Mouse (Mus musculus) hindbrain, postnatal 0 days (tissue): ENCODE measurements around the gene Arhgef11. TPM values are rescaled to one million over a fixed set of nuclear protein-coding genes. Genes with fewer than 3 reads are reported as not detected.

ENCODE experiments used
- ATAC-seq: fragments of 200-750 bp; cut with Nextera tagmentation; 2 replicates; pipeline ENCODE4 v1.8.0; 2017; ENCODE audit warnings: mild to moderate bottlenecking, moderate TSS enrichment, moderate library complexity
- DNase-seq: peaks from one replicate; pipeline ENCODE4 v3.0.0-alpha.2; 2015; ENCODE audit warnings: low spot score
- H3K27ac ChIP-seq: fragments of 300-500 bp; sonication (generic); 2 replicates; pipeline ENCODE4 v1.5.1; 2014; ENCODE audit warnings: mild to moderate bottlenecking
- H3K27me3 ChIP-seq: fragments of 300-500 bp; sonication (generic); 2 replicates; pipeline ENCODE4 v1.6.1; 2014; ENCODE audit warnings: low read length, mixed read lengths; ENCODE audit not compliant: insufficient read depth
- H3K36me3 ChIP-seq: fragments of 300-500 bp; sonication (generic); 2 replicates; pipeline ENCODE4 v1.6.1; 2014; ENCODE audit warnings: low read length, mixed read lengths; ENCODE audit not compliant: insufficient read depth
- H3K4me1 ChIP-seq: fragments of 300-500 bp; sonication (generic); 2 replicates; pipeline ENCODE4 v1.6.1; 2014; ENCODE audit warnings: antibody characterized with exemption, low read length, mixed read lengths; ENCODE audit not compliant: insufficient read depth
- H3K4me2 ChIP-seq: fragments of 300-500 bp; sonication (generic); 2 replicates; pipeline ENCODE4 v1.6.1; 2014; ENCODE audit warnings: low read depth, mild to moderate bottlenecking, low read length, moderate library complexity, mixed read lengths
- H3K4me3 ChIP-seq: fragments of 300-500 bp; sonication (generic); 2 replicates; pipeline ENCODE4 v1.5.1; 2014; ENCODE audit warnings: low read length
- H3K9ac ChIP-seq: fragments of 300-500 bp; sonication (generic); replicated peaks from 2 replicates; pipeline ENCODE4 v1.6.1; 2014; ENCODE audit warnings: mild to moderate bottlenecking, low read length, moderate library complexity, mixed read lengths
- H3K9me3 ChIP-seq: fragments of 300-500 bp; sonication (generic); 2 replicates; pipeline ENCODE4 v1.6.1; 2016; ENCODE audit warnings: low read length, mixed read lengths
- CTCF ChIP-seq: IDR thresholded peaks from 2 replicates; pipeline ENCODE4 v1.5.1; 2016; ENCODE audit warnings: antibody characterized with exemption, control low read depth, low read depth
- WGBS: fragments of 180-500 bp; shearing (Covaris S2); extraction: QIAGEN DNeasy Blood & Tissue Kit; methylation state at CpG from one replicate; pipeline ENCODE4 v1.1.7; 2014; 5-methylcytosine and 5-hydroxymethylcytosine counted together
- polyA plus RNA-seq: library from polyadenylated mRNA; unstranded; fragments of >200 nt; fragmentation: Nextera tagmentation; extraction: Ambion mirVana; gene quantifications from 2 replicates; pipeline ENCODE4 v1.2.1, GENCODE M21; 2015
- total RNA-seq: library from RNA; depleted of rRNA; stranded (reverse); fragments of >200 nt; gene quantifications from 2 replicates; pipeline ENCODE4 v1.2.3, GENCODE M21; 2014

Gene Arhgef11
- total and polyA plus RNA-seq, 2 experiments from 2014 or later = 17.4 to 75.5 TPM

GRCm38 (mm10) chr3:87728696-87729095 is 111.3 kb downstream of the Arhgef11 start:
- Histone ChIP-seq H3K9ac (no peak overlapping the region), H3K36me3 (peaks cover 87% of the 10 kb centered on the region), H3K27me3 (no peaks in the 10 kb centered on the region), H3K27ac (no peak overlapping the region), H3K9me3 (no peaks in the 10 kb centered on the region), H3K4me2 (no peak overlapping the region), H3K4me1 (no peaks in the 10 kb centered on the region), H3K4me3 (no peak overlapping the region)
- no peak for ATAC-seq
- no peak for TF ChIP-seq CTCF
- no peak for DNase-seq
- WGBS = 94% methylated on average over 6 of the region's 6 CpGs

GRCm38 (mm10) chr3:87733098-87733497 is 115.7 kb downstream of the Arhgef11 start:
- WGBS = 82% methylated on average over 4 of the region's 4 CpGs
- Histone ChIP-seq H3K9me3 (no peaks in the 10 kb centered on the region), H3K27ac (no peak overlapping the region), H3K36me3 (peaks cover 85% of the 10 kb centered on the region), H3K4me2 (no peak overlapping the region), H3K4me1 (no peaks in the 10 kb centered on the region), H3K9ac (no peak overlapping the region), H3K4me3 (no peak overlapping the region), H3K27me3 (no peaks in the 10 kb centered on the region; the same call in 1 of the 2 replicates)
- ATAC-seq = no peak
- no peak for TF ChIP-seq CTCF
- DNase-seq = no peak

- no peaks in the 10 kb centered on the region for H3K4me1 ChIP-seq
- DNase-seq = no peak
- WGBS = 89% methylated on average over 11 of the region's 11 CpGs
- no peaks in the 10 kb centered on the region; the same call in 1 of the 2 replicates for H3K27me3 ChIP-seq
- no peak overlapping the region for H3K4me3 ChIP-seq
- H3K27ac ChIP-seq = no peak overlapping the region
- H3K4me2 ChIP-seq = no peak overlapping the region
- ATAC-seq = no peak
- H3K9ac ChIP-seq = no peak overlapping the region
- H3K9me3 ChIP-seq = no peaks in the 10 kb centered on the region
- no peak for TF ChIP-seq CTCF
- peaks cover 83% of the 10 kb centered on the region for H3K36me3 ChIP-seq
These were observed 116.8 kb downstream of the Arhgef11 start for GRCm38 (mm10) chr3:87733984-87734761.

GRCm38 (mm10) chr3:87735335-87735734 is 118.0 kb downstream of the Arhgef11 start:
- no peak overlapping the region for H3K4me2 ChIP-seq
- 90% methylated on average over 9 of the region's 9 CpGs for WGBS
- H3K27me3 ChIP-seq = no peaks in the 10 kb centered on the region; the same call in 1 of the 2 replicates
- peaks cover 72% of the 10 kb centered on the region for H3K36me3 ChIP-seq
- ATAC-seq = no peak
- no peak overlapping the region for H3K27ac ChIP-seq
- no peak overlapping the region for H3K4me3 ChIP-seq
- no peak overlapping the region for H3K9ac ChIP-seq
- DNase-seq = no peak
- H3K4me1 ChIP-seq = no peaks in the 10 kb centered on the region
- no peaks in the 10 kb centered on the region for H3K9me3 ChIP-seq
- TF ChIP-seq CTCF = no peak

- no peak for DNase-seq
- Histone ChIP-seq H3K9ac (no peak overlapping the region), H3K9me3 (no peaks in the 10 kb centered on the region), H3K4me1 (no peaks in the 10 kb centered on the region), H3K36me3 (peaks cover 45% of the 10 kb centered on the region), H3K4me3 (no peak overlapping the region), H3K4me2 (no peak overlapping the region), H3K27me3 (no peaks in the 10 kb centered on the region; the same call in 1 of the 2 replicates), H3K27ac (no peak overlapping the region)
- TF ChIP-seq CTCF = no peak
- WGBS = 72% methylated on average over 5 of the region's 5 CpGs
- ATAC-seq = no peak
These were observed 121.5 kb downstream of the Arhgef11 start for GRCm38 (mm10) chr3:87738906-87739305.

GRCm38 (mm10) chr3:87742013-87742412 is 124.7 kb downstream of the Arhgef11 start:
- TF ChIP-seq CTCF = no peak
- H3K4me3 ChIP-seq = no peak overlapping the region
- H3K36me3 ChIP-seq = peaks cover 16% of the 10 kb centered on the region; the same call in 1 of the 2 replicates
- H3K4me2 ChIP-seq = no peak overlapping the region
- H3K9ac ChIP-seq = no peak overlapping the region
- DNase-seq (no peak), ATAC-seq (no peak)
- no peak overlapping the region for H3K27ac ChIP-seq
- H3K27me3 ChIP-seq = no peaks in the 10 kb centered on the region
- 84% methylated on average over 3 of the region's 3 CpGs for WGBS
- no peaks in the 10 kb centered on the region for H3K9me3 ChIP-seq
- no peaks in the 10 kb centered on the region for H3K4me1 ChIP-seq

GRCm38 (mm10) chr3:87742735-87743134 is 125.4 kb downstream of the Arhgef11 start:
- no peak for DNase-seq
- H3K9ac ChIP-seq = no peak overlapping the region
- no peaks in the 10 kb centered on the region for H3K4me1 ChIP-seq
- TF ChIP-seq CTCF = no peak
- H3K9me3 ChIP-seq = no peaks in the 10 kb centered on the region
- no peak for ATAC-seq
- no peak overlapping the region for H3K27ac ChIP-seq
- H3K4me2 ChIP-seq = no peak overlapping the region
- WGBS = 89% methylated on average over 16 of the region's 16 CpGs
- H3K36me3 ChIP-seq = peaks cover 12% of the 10 kb centered on the region; the same call in 1 of the 2 replicates
- H3K27me3 ChIP-seq = no peaks in the 10 kb centered on the region
- H3K4me3 ChIP-seq = no peak overlapping the region
